Mouse (Mus musculus) gastrocnemius, adult 2 months (tissue): ENCODE results near the gene Sufu. TPM values are rescaled to one million over a fixed set of nuclear protein-coding genes. Genes with fewer than 3 reads are reported as not detected.

Experiments
- DNase-seq: peaks from one replicate; pipeline ENCODE4 v3.0.0; 2022
- H3K27ac ChIP-seq: fragments of 200-600 bp; 2 replicates; pipeline ENCODE4 v1.8.1; 2022; ENCODE audit warnings: mild to moderate bottlenecking
- H3K4me3 ChIP-seq: fragments of 200-600 bp; 2 replicates; pipeline ENCODE4 v1.8.1; 2022; ENCODE audit warnings: mild to moderate bottlenecking, moderate library complexity
- CTCF ChIP-seq: fragments of 200-600 bp; IDR thresholded peaks from 2 replicates; pipeline ENCODE4 v1.8.1; 2022; ENCODE audit warnings: antibody characterized with exemption, mild to moderate bottlenecking, moderate library complexity
- intact Hi-C: fragments of 180-260 bp; cut with DNase I; formaldehyde crosslinking; loops from one replicate; pipeline ENCODE4 v1.15.1; 2025
- total RNA-seq, 2 experiments: library from RNA; stranded (reverse); gene quantifications; 2 replicates each; pipeline ENCODE4 v1.2.3; 2021

Sufu gene
- total RNA-seq, 2 experiments from 2014 or later: 5.1 to 6.1 TPM

- Histone ChIP-seq H3K4me3 (peak overlapping the region; percentile 95), H3K27ac (peak overlapping the region; percentile 99)
- DNase-seq: peak; percentile 85
- intact Hi-C loops: no loop called here
- peak; percentile 14; the same call in 1 of the 2 replicates for TF ChIP-seq CTCF
Measured at GRCm38 (mm10) chr19:46500581-46501341, 104.1 kb downstream of the Sufu start.

- no peak for TF ChIP-seq CTCF
- H3K4me3 ChIP-seq: peak within 1 kb of the TSS; percentile 95
- H3K27ac ChIP-seq: peak within 1 kb of the TSS; percentile 99
- peak; percentile 93 for DNase-seq
- intact Hi-C loops: loop anchor here (2.0 kb wide), 1 partner anchor 107 kb away; the partner anchor contains the start of gene Actr1a
Measured at GRCm38 (mm10) chr19:46501401-46502068, 104.8 kb downstream of the Sufu start, which contains the start of gene Trim8. Trim8 (plus strand) TSS chr19:46501702.

- intact Hi-C loops: loop anchor here (2.0 kb wide), 1 partner anchor 107 kb away; the partner anchor contains the start of gene Actr1a
- peak; percentile 93 for DNase-seq
Measured at GRCm38 (mm10) chr19:46502069-46502455, 105.4 kb downstream of the Sufu start.

GRCm38 (mm10) chr19:46502471-46503166 lies 105.9 kb downstream of the Sufu start:
- peak; percentile 91 for DNase-seq
- Histone ChIP-seq H3K4me3 (peak overlapping the region; percentile 95), H3K27ac (peak overlapping the region; percentile 99)
- intact Hi-C loops: loop anchor here (2.0 kb wide), 1 partner anchor 108 kb away; the partner anchor contains the start of gene Actr1a
- TF ChIP-seq CTCF: peak; percentile 59

More at GRCm38 (mm10) chr19:46502069-46502455, 105.4 kb downstream of the Sufu start:
- TF ChIP-seq CTCF: peak; percentile 19; the same call in 1 of the 2 replicates
- Histone ChIP-seq H3K27ac (peak overlapping the region; percentile 99), H3K4me3 (peak overlapping the region; percentile 95)

GRCm38 (mm10) chr19:46503351-46504084 lies 106.8 kb downstream of the Sufu start:
- no peak for TF ChIP-seq CTCF
- DNase-seq: peak; percentile 82
- H3K4me3 ChIP-seq: peak overlapping the region; percentile 95
- intact Hi-C loops: loop anchor here (2.0 kb wide), 1 partner anchor 109 kb away; the partner anchor contains the start of gene Actr1a
- H3K27ac ChIP-seq: peak overlapping the region; percentile 99

GRCm38 (mm10) chr19:46504085-46504552 lies 107.4 kb downstream of the Sufu start:
- DNase-seq: peak; percentile 61
- Histone ChIP-seq H3K4me3 (peak overlapping the region; percentile 95), H3K27ac (peak overlapping the region; percentile 99)
- peak; percentile 49 for TF ChIP-seq CTCF
- intact Hi-C loops: no loop called here

- peak overlapping the region; percentile 95 for H3K4me3 ChIP-seq
- peak overlapping the region; percentile 99 for H3K27ac ChIP-seq
- no peak for DNase-seq
- no peak for TF ChIP-seq CTCF
- intact Hi-C loops: no loop called here
Measured at GRCm38 (mm10) chr19:46504822-46505417, 108.2 kb downstream of the Sufu start.

- Histone ChIP-seq H3K4me3 (peak overlapping the region; percentile 95), H3K27ac (peak overlapping the region; percentile 99)
- intact Hi-C loops: no loop called here
- TF ChIP-seq CTCF: no peak
- DNase-seq: no peak
Measured at GRCm38 (mm10) chr19:46505646-46506371, 109.1 kb downstream of the Sufu start.

- TF ChIP-seq CTCF: no peak
- peak overlapping the region; percentile 95 for H3K4me3 ChIP-seq
- intact Hi-C loops: no loop called here
- no peak for DNase-seq
- peak overlapping the region; percentile 99 for H3K27ac ChIP-seq
Measured at GRCm38 (mm10) chr19:46506372-46506717, 109.6 kb downstream of the Sufu start.

- intact Hi-C loops: no loop called here
- Histone ChIP-seq H3K27ac (peak overlapping the region; percentile 99), H3K4me3 (peak overlapping the region; percentile 95)
- DNase-seq: no peak
- TF ChIP-seq CTCF: no peak
Measured at GRCm38 (mm10) chr19:46507181-46507581, 110.5 kb downstream of the Sufu start.

- Histone ChIP-seq H3K27ac (peak overlapping the region; percentile 99), H3K4me3 (peak overlapping the region; percentile 95)
- intact Hi-C loops: no loop called here
- no peak for TF ChIP-seq CTCF
- no peak for DNase-seq
Measured at GRCm38 (mm10) chr19:46507806-46508205, 111.1 kb downstream of the Sufu start.
